Mouse (Mus musculus) layer of hippocampus, adult 11-12 months (tissue): Measurements from ENCODE around the gene Fam98b.

Experiments
- DNase-seq: peaks from one replicate; pipeline ENCODE4 v3.0.0; 2022; ENCODE audit warnings: low spot score

The Fam98b gene

DNA sequence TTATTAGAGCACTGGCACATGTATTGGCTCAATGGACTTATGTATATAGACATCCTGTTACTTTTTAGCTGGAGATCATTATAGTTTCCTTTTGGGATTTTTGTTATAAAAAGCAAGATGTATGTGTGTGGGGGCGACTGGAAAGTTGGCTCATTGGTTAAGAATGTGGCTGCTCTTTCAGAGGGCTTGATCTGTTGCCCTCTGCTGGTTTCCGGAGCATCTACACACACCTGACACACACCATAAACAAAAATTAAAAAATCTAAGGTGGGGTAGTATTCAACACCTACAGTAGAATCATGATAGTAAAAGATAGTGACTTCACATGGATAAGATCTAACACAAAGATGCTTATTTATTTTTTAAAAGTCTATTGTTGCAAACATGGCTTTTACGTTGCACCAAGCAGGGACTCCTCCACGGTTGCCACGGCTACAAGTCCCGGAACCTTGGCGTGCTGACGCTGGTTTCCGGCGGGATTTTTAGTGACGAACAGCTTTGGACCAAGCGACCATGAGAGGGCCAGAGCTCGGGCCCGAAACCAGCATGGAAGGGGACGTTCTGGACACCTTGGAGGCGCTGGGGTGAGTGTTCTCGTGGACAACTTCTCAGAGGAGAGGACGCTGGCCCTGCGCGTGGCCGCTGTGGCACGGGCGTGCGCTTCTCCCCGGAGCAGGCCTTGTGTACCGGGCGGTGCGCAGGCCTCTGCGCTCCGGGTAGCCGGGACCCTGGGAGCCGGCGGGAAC, at the start of gene Fam98b:
Fam98b (plus strand) TSS at position 485 of the 746 bp plus-strand sequence.
- peak; percentile 87 for DNase-seq

DNA sequence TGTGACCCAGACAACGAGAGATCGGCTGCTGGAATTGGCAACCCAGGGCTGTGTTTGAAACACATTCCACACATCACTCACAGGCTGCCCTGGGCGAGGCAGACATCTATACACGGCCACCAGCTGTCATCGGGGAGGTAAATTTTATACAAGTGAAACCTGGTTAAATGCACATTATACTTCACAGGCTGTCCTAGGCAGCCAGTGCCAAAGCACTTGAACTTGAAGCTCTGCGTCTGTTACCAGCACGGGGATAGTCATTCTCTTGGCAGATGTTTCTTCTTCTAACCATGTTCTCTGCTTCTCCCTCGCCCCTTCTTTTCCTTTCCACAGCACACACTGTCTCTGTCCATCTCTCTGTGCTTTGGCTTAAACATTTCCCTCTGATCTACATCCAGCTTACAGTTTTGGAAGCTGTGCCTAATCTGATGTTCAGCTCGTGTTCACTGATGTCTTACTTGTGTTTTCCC, 48.6 kb upstream of the Fam98b start:
- DNase-seq = no peak

DNA sequence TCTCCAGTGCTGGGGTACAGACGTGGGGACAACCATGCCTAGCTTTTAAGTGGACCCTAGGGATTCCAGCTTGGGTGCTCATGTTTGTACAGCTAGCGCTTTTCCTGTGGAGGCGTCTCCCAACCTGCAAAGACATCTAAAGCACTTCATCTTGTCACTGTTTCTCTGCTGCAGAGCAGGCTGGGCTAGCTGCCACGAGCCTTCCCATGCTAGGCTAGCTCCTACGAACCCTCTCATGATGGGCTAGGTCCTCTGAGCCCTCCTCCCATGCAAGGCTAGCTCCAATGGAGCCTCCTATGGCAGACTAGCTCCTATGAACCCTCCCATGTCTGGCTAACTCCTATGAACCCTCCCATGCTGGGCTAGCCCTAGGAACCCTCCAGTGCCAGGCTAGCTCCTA, 46.2 kb upstream of the Fam98b start:
- DNase-seq = no peak

DNA sequence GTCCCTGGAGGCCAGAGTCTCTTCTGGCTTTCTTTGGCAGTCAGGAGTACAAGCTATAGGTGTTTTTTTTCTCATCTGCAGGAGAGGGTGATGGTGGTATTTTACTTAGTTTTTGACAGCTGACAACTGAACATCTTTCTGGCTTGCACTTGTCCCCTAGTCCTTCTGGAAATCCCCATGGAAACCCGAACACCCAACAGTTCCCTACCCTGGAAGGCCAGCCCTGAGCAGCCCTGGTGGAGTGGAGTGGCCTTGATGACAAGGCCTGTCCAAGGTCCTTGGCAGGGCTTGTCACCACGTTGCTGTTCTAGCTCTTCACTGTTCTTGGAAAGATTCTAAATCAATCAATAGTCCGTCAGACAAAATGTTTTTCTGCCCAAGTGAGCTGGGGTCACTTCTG, 45.0 kb upstream of the Fam98b start:
- no peak for DNase-seq

DNA sequence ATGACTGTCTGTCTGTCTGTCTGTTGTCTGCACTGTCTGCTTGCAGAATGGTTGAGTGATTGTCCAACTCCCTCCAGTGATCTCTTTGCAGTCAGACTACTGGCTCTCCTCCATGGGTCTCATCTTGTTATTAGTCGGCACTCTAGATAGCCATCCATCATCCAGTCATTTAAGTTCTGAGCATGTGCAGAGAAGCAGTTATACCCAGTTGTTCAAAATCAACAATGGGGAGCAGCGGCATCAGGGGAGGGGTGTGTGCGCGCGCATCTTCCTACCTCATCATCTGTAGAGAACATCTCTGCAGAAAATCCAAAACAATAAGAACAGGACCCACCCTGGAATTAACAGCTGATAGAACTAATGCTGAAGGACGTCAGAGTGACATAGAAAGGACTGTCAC, 44.5 kb upstream of the Fam98b start:
- DNase-seq = no peak

DNA sequence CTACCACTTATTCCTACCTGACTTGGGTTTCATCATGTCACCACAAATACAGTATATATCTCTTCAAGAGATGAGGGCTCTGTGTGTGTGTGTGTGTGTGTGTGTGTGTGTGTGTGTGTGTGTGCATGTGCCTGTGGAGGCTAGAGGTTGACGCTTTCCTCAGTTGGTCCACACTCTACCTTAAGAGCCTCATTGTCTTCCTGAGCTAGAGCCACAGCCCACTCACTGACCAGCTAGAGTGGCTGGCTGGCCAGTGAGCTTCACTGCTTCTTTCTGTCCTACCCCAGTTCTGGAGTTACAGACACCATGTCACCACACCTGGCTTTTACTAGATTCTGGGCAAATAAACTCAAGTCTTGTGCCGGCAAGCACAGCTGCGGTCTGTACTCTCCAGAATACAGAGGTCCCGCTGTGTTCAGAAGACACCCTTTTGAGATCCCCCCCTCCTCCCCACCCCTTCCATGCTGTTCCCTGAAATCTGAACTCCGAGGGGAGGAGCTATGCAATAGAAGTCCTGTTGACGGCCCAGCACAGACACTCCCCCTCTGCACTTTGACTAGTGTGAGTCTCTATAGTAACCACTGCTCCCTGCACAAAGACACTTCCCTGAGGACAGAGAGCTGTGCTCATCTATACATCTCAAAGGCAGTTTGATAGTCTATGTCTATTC, 39.0 kb upstream of the Fam98b start:
- no peak for DNase-seq

DNA sequence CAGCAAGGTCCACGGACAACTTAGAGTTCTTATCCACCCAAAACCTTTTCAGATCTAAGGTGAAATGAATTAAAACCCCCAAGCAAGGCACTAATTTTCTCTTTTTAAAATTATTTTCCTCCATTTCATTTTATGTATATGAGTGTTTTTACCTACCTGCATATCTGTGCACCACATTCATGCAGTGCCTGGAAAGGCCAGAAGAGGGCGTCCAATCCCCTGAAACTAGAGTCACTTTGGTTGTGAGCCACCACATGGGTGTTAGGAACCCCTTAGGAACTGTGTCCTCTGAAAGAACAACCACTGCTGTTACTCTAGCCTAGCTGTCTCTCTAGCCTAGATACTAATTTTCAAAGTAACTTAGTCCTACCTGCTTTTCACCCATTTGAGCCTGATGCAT, 33.4 kb upstream of the Fam98b start:
- no peak for DNase-seq

DNA sequence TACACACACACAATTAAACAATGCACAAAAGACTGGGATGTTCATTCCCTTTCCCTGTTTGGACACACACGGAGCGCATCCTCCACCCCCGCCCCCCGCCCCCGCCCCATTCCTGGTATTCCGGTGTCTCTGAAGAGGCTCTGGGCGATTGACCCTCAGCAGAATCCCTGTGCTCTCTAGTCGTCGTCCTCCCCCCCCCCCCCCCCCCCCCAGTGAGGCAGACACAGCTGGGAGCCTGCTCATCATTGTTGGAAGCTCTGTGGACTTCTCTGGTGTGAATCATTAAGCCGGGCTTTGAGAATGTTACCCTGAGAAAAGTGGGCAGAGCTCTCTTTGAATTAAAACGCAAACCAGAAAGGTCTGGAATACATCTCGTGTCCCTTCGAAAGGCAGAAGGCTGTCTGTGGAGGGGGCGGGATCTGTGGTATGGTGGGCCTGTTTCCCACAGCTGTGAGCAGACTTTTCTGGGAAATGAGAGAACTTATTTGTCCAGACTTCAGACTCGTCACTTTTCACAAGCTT, 31.8 kb upstream of the Fam98b start:
- no peak for DNase-seq

DNA sequence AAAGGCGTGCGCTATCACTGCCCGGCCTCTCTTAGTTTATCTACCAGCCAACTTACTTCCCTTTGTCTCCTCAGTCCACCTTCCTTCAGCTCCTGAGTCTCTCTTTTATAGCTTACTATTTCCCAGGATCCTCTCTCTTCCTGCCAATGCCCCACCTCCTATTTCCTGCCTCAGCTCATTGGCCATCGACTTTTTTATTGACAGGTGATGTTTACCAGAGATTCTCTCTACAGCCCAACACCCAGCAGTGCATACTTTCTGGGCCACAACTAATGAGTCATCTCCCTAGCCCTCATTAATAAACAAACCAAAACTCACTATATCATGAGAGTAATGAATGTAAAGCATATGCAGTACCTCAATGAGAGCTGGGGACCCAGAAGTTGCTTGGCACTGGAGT, 30.0 kb upstream of the Fam98b start:
- no peak for DNase-seq

DNA sequence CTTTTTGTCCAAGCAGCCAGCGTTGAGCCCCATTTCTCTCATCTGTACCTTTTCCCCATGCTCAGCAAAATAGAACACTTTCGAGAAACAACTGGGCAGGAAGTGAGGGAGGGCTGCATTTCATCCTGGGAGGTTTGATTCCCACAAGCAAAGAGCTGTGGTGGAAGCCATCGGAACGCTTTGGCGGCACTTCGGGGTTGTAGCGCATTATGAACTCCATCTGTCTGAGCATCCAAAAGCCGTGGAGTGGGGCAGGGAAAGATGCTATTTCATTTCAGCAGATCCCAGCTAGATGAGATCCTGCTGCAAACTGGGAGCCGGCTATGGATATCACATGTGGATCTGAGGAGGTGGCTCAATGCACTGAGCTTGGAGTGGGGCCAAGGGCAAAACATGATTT, 26.9 kb upstream of the Fam98b start:
- DNase-seq = no peak

DNA sequence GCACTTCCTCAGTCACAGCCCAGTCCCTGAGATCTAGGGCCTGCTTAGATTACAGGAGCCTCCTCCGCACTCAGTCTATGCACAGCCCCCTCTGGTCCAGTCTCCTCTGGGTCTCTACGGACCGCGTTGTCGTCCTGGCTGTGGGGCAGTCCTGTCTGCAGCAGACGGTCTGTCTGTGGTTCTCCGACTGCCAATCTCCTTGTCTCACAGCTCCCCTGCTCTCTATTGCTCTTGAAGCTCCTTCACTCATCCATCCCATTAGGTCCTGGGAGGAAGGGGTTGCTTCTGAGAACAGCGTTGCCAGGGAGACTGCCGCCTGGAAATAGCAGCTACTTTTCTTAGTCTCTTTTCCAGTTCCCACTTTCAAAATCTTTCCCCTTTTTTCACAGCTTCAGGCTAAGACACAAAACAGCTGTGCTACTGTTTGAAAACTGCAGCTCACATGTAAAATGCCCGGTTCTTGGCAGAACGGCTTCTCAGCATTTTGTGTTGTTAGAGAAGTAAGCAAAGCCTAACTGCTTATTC, 20.9 kb upstream of the Fam98b start:
- DNase-seq = no peak

DNA sequence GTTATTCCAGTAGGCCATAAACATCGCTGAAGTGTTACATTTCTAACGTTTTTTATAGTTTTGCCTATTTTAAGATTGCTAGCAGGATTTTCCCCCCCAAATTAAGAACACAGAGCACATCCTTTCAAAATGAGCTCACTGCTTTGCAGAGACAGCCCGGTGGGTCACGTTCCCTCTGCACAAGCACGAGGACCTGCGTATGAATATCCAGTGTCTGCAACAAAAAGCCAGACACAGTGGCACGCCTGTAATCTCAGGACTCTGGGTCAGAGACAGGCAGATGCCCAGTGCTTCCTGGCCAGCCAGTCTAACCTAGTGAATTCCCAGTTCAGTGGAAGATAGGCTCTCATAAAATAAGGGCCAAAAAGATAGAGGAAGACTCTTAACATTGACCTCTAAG, 19.3 kb upstream of the Fam98b start:
- no peak for DNase-seq

DNA sequence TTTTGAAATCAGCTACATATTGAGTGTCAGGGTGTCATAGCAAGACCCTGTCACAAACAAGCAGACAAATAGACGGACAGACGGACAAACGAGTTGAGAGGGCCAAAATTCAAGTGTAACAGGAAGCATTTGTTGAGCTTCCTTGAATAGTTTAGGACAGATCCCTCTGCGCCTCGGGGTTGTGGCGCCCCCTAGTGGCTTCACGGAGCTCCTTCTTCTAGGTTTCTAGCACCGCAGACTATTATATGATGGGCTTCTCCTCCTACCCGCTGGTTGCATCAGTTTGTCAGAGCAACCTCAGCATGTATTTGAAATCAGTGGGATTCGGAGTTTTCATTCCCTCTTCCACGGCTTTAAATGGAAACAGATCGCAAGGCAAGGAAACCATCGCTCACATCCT, 18.3 kb upstream of the Fam98b start:
- peak; percentile 83 for DNase-seq

DNA sequence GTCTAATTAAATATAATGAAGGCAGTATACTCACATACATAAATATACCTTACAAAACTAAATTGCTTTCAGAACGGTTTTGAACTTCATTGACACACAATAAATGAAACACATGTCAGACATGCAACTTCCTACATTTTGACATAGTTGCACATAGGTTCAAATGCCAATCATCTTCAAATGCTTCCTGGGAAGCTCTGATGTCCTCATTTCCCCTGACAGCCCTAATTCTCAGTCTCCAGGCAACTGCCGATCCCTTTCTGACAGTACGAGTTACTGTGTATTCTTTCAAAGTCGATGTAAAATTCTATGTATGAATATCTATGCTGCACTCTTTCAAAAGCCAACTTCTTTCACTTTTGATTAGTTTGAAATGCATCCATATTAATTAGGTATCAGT, 7.6 kb upstream of the Fam98b start:
- no peak for DNase-seq

DNA sequence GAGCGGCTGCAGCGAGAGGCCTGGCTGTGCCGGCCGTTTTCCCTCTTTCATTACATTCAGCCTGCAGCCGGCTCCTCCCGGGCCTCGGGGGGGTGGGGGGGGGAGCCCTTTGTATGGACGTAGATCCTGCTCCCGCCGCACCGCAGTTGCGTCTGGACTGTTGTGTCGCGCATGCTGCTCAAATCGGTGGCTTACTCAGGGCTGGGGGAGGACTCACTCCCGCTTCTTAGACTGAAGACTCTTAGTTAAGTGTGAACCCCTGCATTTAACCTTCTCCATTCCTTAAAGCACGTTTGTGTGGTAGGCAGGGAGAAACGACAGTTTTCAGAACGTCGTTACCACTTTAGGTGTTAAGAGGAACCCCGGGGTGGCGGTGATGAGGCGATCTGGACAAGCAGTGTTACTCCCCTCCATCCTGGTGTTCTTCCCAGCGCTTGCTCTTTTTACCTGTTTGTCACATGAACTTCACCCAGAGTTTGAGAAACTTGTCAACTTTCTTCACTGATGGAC, 517 bp downstream of the Fam98b start:
- peak; percentile 13 for DNase-seq

DNA sequence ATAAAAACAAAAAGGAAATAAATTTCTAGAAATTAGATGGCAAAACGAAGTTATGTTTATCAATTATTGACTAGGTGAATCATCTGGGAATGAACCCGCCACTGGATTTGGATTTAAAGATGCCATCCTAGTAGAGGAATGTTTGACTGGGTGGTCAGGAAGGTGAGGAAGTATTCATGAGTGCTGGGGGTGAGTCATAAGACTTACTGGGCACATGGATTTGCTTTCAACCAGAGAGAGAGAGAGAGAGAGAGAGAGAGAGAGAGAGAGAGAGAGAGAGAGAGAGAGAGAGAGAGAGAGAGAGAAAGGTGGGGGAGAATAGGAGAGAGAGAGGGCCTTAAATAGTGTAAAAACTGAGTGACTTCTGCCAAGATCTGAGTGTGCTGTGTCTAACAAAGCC, 5.9 kb downstream of the Fam98b start:
- no peak for DNase-seq

DNA sequence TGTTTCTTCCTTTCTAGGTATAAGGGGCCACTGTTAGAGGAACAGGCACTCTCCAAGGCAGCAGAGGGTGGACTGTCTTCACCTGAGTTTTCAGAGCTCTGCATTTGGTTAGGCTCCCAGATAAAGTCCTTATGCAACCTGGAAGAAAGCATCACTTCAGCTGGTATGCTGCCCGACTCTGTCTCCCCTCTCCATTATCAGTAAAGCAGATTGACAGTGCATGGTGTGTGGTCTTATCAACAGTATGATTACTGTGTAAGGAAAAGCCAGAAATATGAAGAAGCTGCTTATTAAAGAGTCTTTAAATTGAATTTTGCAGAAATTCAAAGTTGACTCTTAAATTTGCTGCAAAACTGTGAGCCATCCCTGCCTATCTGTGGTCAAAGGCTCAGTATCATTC, 8.1 kb downstream of the Fam98b start:
- DNase-seq = no peak

DNA sequence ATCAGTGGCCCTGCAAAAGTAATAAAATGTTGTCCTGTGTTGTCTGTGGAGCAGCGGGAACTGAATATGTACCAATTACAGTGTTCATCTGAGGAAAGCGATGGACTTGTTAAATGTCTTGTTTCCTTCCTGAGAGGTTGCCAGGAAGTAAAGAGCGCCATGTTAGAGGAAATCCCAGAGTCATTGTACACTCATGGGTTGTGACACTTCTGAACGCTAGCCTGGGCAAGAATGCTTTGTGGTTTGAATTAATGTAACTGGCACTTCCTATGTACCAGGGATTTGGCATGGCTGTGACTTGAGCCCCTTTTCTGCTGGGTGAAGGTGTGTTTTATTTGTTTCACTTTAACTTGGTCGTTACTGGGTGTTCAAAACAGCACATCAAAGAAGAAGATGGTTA, 12.6 kb downstream of the Fam98b start:
- no peak for DNase-seq

DNA sequence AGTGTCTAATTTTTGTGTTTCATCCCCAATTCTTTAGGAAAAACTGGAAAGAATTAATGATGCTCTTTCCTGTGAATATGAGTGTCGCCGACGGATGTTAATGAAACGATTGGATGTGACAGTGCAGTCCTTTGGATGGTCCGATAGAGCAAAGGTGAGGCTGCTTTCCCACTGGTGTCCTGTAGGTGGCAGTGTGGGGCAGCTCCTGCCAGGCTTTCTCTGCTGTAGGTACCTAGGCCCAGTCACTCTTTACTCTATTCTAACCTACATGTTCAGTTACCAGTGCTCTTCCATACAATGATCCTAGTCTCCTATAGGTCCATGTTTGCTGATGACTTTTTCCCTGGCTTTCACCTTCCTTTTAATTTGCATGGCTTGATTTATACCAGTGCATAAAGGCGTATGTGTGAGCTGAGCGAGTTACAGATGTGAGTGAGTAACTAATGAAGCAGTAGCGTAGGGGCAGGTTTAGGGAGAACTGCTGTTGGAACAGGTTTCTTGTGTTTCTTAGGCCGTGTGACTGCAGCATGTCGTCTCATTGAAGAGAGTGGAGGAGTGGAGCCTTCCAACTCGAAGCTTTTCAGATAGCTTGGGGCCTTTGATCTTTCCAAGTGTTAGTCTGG, 14.4 kb downstream of the Fam98b start:
- peak; percentile 64 for DNase-seq

DNA sequence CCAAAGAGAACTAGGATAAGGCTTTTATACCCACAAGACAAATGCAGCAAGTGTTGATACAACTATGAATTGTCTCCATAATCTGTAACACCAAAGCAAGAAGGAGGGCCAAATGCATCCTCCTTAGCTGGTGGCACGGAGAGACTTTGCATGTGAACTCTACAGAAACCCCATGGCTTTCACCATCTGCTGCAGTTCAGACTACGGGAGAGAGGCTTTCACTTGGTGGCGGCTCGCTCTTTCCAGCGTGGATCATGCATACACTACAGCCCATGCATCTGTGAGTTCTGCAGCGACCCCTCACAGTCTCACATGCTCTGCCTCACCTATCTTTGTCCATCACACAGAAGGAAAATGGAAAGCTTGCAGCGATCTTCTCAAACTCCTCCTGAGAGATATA, 38.8 kb downstream of the Fam98b start:
- no peak for DNase-seq

DNA sequence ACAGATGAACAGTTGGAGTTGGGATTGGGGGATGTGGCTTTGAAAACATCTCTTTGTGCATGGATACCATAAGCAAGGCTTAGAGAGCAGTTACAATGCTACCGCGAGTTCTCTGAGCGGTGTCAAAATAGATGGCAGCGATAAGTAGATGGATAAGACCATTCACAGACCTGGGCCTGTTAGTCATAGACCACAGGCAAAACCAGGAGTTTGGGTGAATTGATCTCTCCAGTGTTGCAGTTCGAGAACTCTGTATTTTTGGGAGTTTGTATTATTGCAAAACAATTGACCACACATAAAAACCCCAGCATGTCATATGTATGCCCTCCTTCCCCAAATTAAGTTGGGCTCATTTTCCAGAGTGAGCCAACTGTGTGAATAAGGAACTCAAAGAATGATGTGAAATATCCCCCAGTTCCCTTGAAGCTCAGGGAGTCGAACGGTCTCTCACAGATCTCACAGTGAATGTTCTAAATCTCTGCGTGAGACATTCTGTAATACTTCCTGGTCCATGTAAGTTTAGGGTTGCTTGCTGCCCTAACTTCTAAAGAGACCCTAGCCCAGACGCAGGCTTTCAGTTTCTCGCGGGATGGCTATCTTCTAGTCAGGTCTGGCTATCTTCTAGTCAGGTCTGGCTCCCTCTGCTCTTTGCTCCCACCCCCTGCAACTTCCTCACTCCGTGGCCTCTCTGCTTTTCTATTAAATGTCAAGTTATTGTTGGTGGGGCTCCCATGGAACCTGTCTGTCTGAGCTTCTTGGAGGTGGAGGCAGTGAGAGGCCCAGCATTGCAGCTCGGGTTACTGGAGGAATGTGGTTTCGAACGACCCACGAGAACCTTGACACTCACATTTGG, 50.3 kb downstream of the Fam98b start:
- DNase-seq = no peak
